Mouse (Mus musculus): ENCODE data around the gene Gm9970.
"Not testable (repeated sequence)": the region's sequence is repeated elsewhere in the genome, so short reads cannot be mapped to it uniquely, and the experiment has no call there.

Gm9970 gene

GRCm38 (mm10) chr5:31222696-31223095, 18.3 kb downstream of the Gm9970 start:
- no peak for DNase-seq (ENCODE audit: low read depth, low spot score)

- peak; percentile 79 for DNase-seq (ENCODE audit: low read depth, low spot score)
Measured at GRCm38 (mm10) chr5:31221304-31221945, 19.6 kb downstream of the Gm9970 start.

- DNase-seq (ENCODE audit: low read depth, low spot score) = peak; percentile 95
Measured at GRCm38 (mm10) chr5:31220448-31221303, 20.4 kb downstream of the Gm9970 start, which contains the start of gene Ppm1g. Gene Ppm1g (minus strand): TSS chr5:31220687.

- DNase-seq (ENCODE audit: low read depth, low spot score) = peak; percentile 68
Measured at GRCm38 (mm10) chr5:31219911-31220447, 21.1 kb downstream of the Gm9970 start.

- no peak for DNase-seq (ENCODE audit: low read depth, low spot score)
Measured at GRCm38 (mm10) chr5:31219474-31219873, 21.6 kb downstream of the Gm9970 start.

- DNase-seq (ENCODE audit: low read depth, low spot score) = peak; percentile 55
Measured at GRCm38 (mm10) chr5:31219070-31219469, 22.0 kb downstream of the Gm9970 start.

GRCm38 (mm10) chr5:31218294-31218693, 22.7 kb downstream of the Gm9970 start:
- peak; percentile 49 for DNase-seq (ENCODE audit: low read depth, low spot score)

- not testable (repeated sequence) for DNase-seq (ENCODE audit: low read depth, low spot score)
Measured at GRCm38 (mm10) chr5:31216554-31216953, 24.5 kb downstream of the Gm9970 start.

- DNase-seq (ENCODE audit: low read depth, low spot score) = no peak
Measured at GRCm38 (mm10) chr5:31204421-31204820, 36.6 kb downstream of the Gm9970 start.

GRCm38 (mm10) chr5:31203866-31204265, 37.2 kb downstream of the Gm9970 start:
- DNase-seq (ENCODE audit: low read depth, low spot score) = no peak

- no peak for DNase-seq (ENCODE audit: low read depth, low spot score)
Measured at GRCm38 (mm10) chr5:31202933-31203332, 38.1 kb downstream of the Gm9970 start.

- DNase-seq (ENCODE audit: low read depth, low spot score) = peak; percentile 99
Measured at GRCm38 (mm10) chr5:31201742-31202590, 39.1 kb downstream of the Gm9970 start, which contains the start of gene Zfp513. Gene Zfp513 (minus strand): TSS chr5:31202303.

GRCm38 (mm10) chr5:31201042-31201741, 39.8 kb downstream of the Gm9970 start:
- no peak for DNase-seq (ENCODE audit: low read depth, low spot score)

- no peak for DNase-seq (ENCODE audit: low read depth, low spot score)
Measured at GRCm38 (mm10) chr5:31200327-31200768, 40.7 kb downstream of the Gm9970 start.

- no peak for DNase-seq (ENCODE audit: low read depth, low spot score)
Measured at GRCm38 (mm10) chr5:31199893-31200292, 41.1 kb downstream of the Gm9970 start.

- DNase-seq (ENCODE audit: low read depth, low spot score) = no peak
Measured at GRCm38 (mm10) chr5:31199321-31199892, 41.6 kb downstream of the Gm9970 start.

GRCm38 (mm10) chr5:31198616-31199320, 42.3 kb downstream of the Gm9970 start:
- no peak for DNase-seq (ENCODE audit: low read depth, low spot score)

- DNase-seq (ENCODE audit: low read depth, low spot score) = no peak
Measured at GRCm38 (mm10) chr5:31198170-31198569, 42.9 kb downstream of the Gm9970 start.

- DNase-seq (ENCODE audit: low read depth, low spot score) = no peak
Measured at GRCm38 (mm10) chr5:31197072-31197471, 44.0 kb downstream of the Gm9970 start.

- no peak for DNase-seq (ENCODE audit: low read depth, low spot score)
Measured at GRCm38 (mm10) chr5:31196207-31196606, 44.8 kb downstream of the Gm9970 start.

All from ES-CJ7 (cell line).